23 mouse cellular contexts compared by ENCODE assay signal in genomic region chr3:104521341-104521924, GRCm38 (mm10). TPM values are rescaled to one million over a fixed set of nuclear protein-coding genes. Genes with fewer than 3 reads are reported as not detected.
A peak's percentile ranks its signal among the peaks of the same experiment; 100 is the strongest.
DNase-seq lines count a peak whose midpoint lies in the region; ATAC-seq and TF ChIP-seq lines count a peak whose summit lies in the region.
"Had no signal": no experiment of that assay in that cellular context is flagged by ENCODE, and none has a peak within 500 bp of the region (broad histone marks: within the 10 kb centered on the region; RNA-seq: fewer than 3 reads in every experiment).

No protein-coding gene starts in this region.

- peak; percentile 16 for DNase-seq in embryonic facial prominence, embryonic 14.5 days (ENCODE audit: low spot score)
- no peak for DNase-seq in embryonic facial prominence, embryonic 10.5 days (ENCODE audit: low spot score)
- peak; percentile 31 for DNase-seq in kidney, adult 2 months
- DNase-seq in kidney, adult 18-20 months, result no peak
- DNase-seq in Muller cell, postnatal 12 days (ENCODE audit: inconsistent ontology term), result peak; percentile 49
- no peak for DNase-seq in urinary bladder, postnatal 14 days (ENCODE audit: low spot score)
- DNase-seq: B cell, adult 2 months; cerebellum, adult 11 months; cerebellum, postnatal 10 days; layer of hippocampus, adult 9-11 months; left cerebral cortex, postnatal 4 days; liver; lung, adult 18-20 months; lung, postnatal 14 days; midbrain, embryonic 14.5 days; retina, postnatal 1 day; thymus, postnatal 25 days had no signal

- H3K27ac ChIP-seq in embryonic facial prominence, embryonic 14.5 days (replicated peaks; ENCODE audit: low read depth, low read length), result no peak overlapping the region
- no peak overlapping the region for H3K27ac ChIP-seq in embryonic facial prominence, embryonic 10.5 days (replicated peaks)
- no peak overlapping the region for H3K27ac ChIP-seq in kidney, adult 2 months (ENCODE audit: insufficient read depth, low read depth, low read length)
- peak overlapping the region; percentile 46 for H3K27ac ChIP-seq in brown adipose tissue, adult 24 weeks (replicated peaks; ENCODE audit: low read depth, low read length)
- H3K27ac ChIP-seq: embryonic facial prominence, embryonic 13.5 days; heart, embryonic 13.5 days; kidney, embryonic 15.5 days; left cerebral cortex, adult 2 months had no signal

- no peaks in the 10 kb centered on the region for H3K4me1 ChIP-seq in embryonic facial prominence, embryonic 14.5 days (ENCODE audit: control insufficient read depth, insufficient read depth, low read length)
- no peaks in the 10 kb centered on the region for H3K4me1 ChIP-seq in embryonic facial prominence, embryonic 10.5 days
- H3K4me1 ChIP-seq in kidney, adult 2 months (ENCODE audit: control insufficient read depth, insufficient read depth, low read length), result peaks cover 25% of the 10 kb centered on the region; the same call in 1 of the 2 replicates
- peaks cover 34% of the 10 kb centered on the region for H3K4me1 ChIP-seq in brown adipose tissue, adult 24 weeks (ENCODE audit: control insufficient read depth, insufficient read depth, insufficient read length, low read length)
- H3K4me1 ChIP-seq: embryonic facial prominence, embryonic 13.5 days had no signal

- 65% methylated on average over 3 of the region's 3 CpGs for WGBS in embryonic facial prominence, embryonic 14.5 days
- 65% methylated on average over 3 of the region's 3 CpGs for WGBS in embryonic facial prominence, embryonic 10.5 days
- 43% methylated on average over 3 of the region's 3 CpGs for WGBS in kidney, adult 2 months

- no peaks in the 10 kb centered on the region for H3K9me3 ChIP-seq in embryonic facial prominence, embryonic 14.5 days (ENCODE audit: control insufficient read depth, low read length)
- H3K9me3 ChIP-seq in embryonic facial prominence, embryonic 10.5 days, result no peaks in the 10 kb centered on the region
- H3K9me3 ChIP-seq: embryonic facial prominence, embryonic 13.5 days; heart, embryonic 13.5 days; kidney, embryonic 15.5 days had no signal

- H3K9ac ChIP-seq in embryonic facial prominence, embryonic 14.5 days (ENCODE audit: low read depth, low read length), result no peak overlapping the region
- H3K9ac ChIP-seq: embryonic facial prominence, embryonic 13.5 days; heart, embryonic 13.5 days; kidney, embryonic 15.5 days had no signal

- no peak overlapping the region for H3K4me2 ChIP-seq in embryonic facial prominence, embryonic 14.5 days (ENCODE audit: low read depth, low read length)
- H3K4me2 ChIP-seq: embryonic facial prominence, embryonic 13.5 days; heart, embryonic 13.5 days; kidney, embryonic 15.5 days had no signal

- H3K4me3 ChIP-seq in embryonic facial prominence, embryonic 14.5 days (ENCODE audit: low read depth, low read length), result no peak overlapping the region
- no peak overlapping the region for H3K4me3 ChIP-seq in embryonic facial prominence, embryonic 10.5 days
- no peak overlapping the region for H3K4me3 ChIP-seq in kidney, adult 2 months (ENCODE audit: insufficient read depth, low read depth, low read length)
- no peak overlapping the region for H3K4me3 ChIP-seq in brown adipose tissue, adult 24 weeks (ENCODE audit: insufficient read depth, low read depth, low read length)
- H3K4me3 ChIP-seq: embryonic facial prominence, embryonic 13.5 days; heart, embryonic 13.5 days; kidney, embryonic 15.5 days; left cerebral cortex, adult 2 months; myocyte had no signal

- no peaks in the 10 kb centered on the region for H3K36me3 ChIP-seq in embryonic facial prominence, embryonic 14.5 days (ENCODE audit: control insufficient read depth, insufficient read depth, low read length)
- H3K36me3 ChIP-seq in embryonic facial prominence, embryonic 10.5 days (replicated peaks), result no peaks in the 10 kb centered on the region
- no peaks in the 10 kb centered on the region for H3K36me3 ChIP-seq in kidney, adult 2 months (ENCODE audit: control insufficient read depth, insufficient read depth, low read length)
- H3K36me3 ChIP-seq: embryonic facial prominence, embryonic 13.5 days; heart, embryonic 13.5 days; kidney, embryonic 15.5 days had no signal

- ATAC-seq in embryonic facial prominence, embryonic 14.5 days (ENCODE audit: low read depth), result peak; percentile 75; the same call in 1 of the 2 replicates

- TF ChIP-seq POLR2A in kidney, adult 2 months (IDR thresholded peaks at IDR 0.05; ENCODE audit: low read depth, low read length), result no peak

- TF ChIP-seq CTCF in kidney, adult 2 months (conservative IDR thresholded peaks at IDR 0.05; ENCODE audit: insufficient read depth, insufficient read length, low read depth, low read length), result no peak

- H3K27me3 ChIP-seq in embryonic facial prominence, embryonic 14.5 days (replicated peaks; ENCODE audit: control insufficient read depth, insufficient read depth, low read length), result no peaks in the 10 kb centered on the region
- H3K27me3 ChIP-seq in embryonic facial prominence, embryonic 10.5 days (replicated peaks; ENCODE audit: low read depth, poor library complexity, severe bottlenecking), result no peaks in the 10 kb centered on the region
- no peaks in the 10 kb centered on the region for H3K27me3 ChIP-seq in kidney, adult 2 months (replicated peaks; ENCODE audit: control insufficient read depth, insufficient read depth, low read length)
- H3K27me3 ChIP-seq: embryonic facial prominence, embryonic 13.5 days; heart, embryonic 13.5 days; kidney, embryonic 15.5 days had no signal

RNA-seq across cellular contexts. Expression of gene Lrig2, which starts 9.7 kb away (rescaled TPM):
- polyA plus RNA-seq in embryonic facial prominence, embryonic 14.5 days (2014; fragmentation: Nextera tagmentation; extraction: Ambion mirVana), result 16.1 and 22.2 TPM in 2 replicates
- polyA plus RNA-seq in embryonic facial prominence, embryonic 10.5 days (2016; fragmentation: Nextera tagmentation; extraction: Ambion mirVana), result 19.1 and 19.6 TPM in 2 replicates
- 4.6 and 4.8 TPM in 2 replicates for polyA plus RNA-seq in kidney, adult 2 months (2012; rRNA removed)
- polyA plus RNA-seq in brown adipose tissue, adult 24 weeks (2012; ENCODE audit: insufficient read depth, insufficient read length, missing spikeins), result 4.3 and 5.5 TPM in 2 replicates

Comparison
In these comparisons a context has a peak if more than half of its experiments do, and no peak if none do; other contexts are left out.
1. DNase-seq: peak in embryonic facial prominence, embryonic 14.5 days (single experiment), kidney, adult 2 months (single experiment) and Muller cell, postnatal 12 days (single experiment); none in embryonic facial prominence, embryonic 10.5 days (single experiment), kidney, adult 18-20 months (single experiment) and urinary bladder, postnatal 14 days (single experiment).